Mouse (Mus musculus): ENCODE data around the gene Olfr1281. TPM values are rescaled to one million over a fixed set of nuclear protein-coding genes. Genes with fewer than 3 reads are reported as not detected.
"Not testable (repeated sequence)": the region's sequence is repeated elsewhere in the genome, so short reads cannot be mapped to it uniquely, and the experiment has no call there.

Gene Olfr1281
- not detected in 2 replicates for polyA plus RNA-seq (2011; ENCODE audit: insufficient read depth, insufficient read length, low replicate concordance, missing spikeins)

- Histone ChIP-seq H3K4me3 (replicated peaks; ENCODE audit: control insufficient read depth, low read depth, low read length) (no peak within 1 kb of the TSS), H3K4me1 (ENCODE audit: control insufficient read depth, insufficient read depth, low read length) (no peaks in the 10 kb centered on the region), H3K27ac (ENCODE audit: control insufficient read depth, insufficient read depth, low read depth, low read length, poor library complexity) (no peak within 1 kb of the TSS)
- no peak for TF ChIP-seq CTCF (IDR thresholded peaks at IDR 0.05; ENCODE audit: control insufficient read depth, insufficient read depth, low read length)
- no peak for TF ChIP-seq POLR2A (IDR thresholded peaks at IDR 0.05; ENCODE audit: borderline replicate concordance, control insufficient read depth, low read depth, low read length)
- WGBS: 57% methylated on average over 2 of the region's 2 CpGs
These were observed at the start of gene Olfr1281 for GRCm38 (mm10) chr2:111326220-111326619. Gene Olfr1281, plus strand, starts transcription at chr2:111326520.

GRCm38 (mm10) chr2:111289836-111290235 lies 36.5 kb upstream of the Olfr1281 start, which contains the start of gene Olfr1278:
Gene Olfr1278, plus strand, starts transcription at chr2:111290136.
- no peak within 1 kb of the TSS for H3K4me3 ChIP-seq (replicated peaks; ENCODE audit: control insufficient read depth, low read depth, low read length)
- TF ChIP-seq POLR2A (IDR thresholded peaks at IDR 0.05; ENCODE audit: borderline replicate concordance, control insufficient read depth, low read depth, low read length) (no peak), CTCF (IDR thresholded peaks at IDR 0.05; ENCODE audit: control insufficient read depth, insufficient read depth, low read length) (no peak)
- no peaks in the 10 kb centered on the region for H3K4me1 ChIP-seq (ENCODE audit: control insufficient read depth, insufficient read depth, low read length)
- no peak within 1 kb of the TSS for H3K27ac ChIP-seq (ENCODE audit: control insufficient read depth, insufficient read depth, low read depth, low read length, poor library complexity)

GRCm38 (mm10) chr2:111298541-111298940 lies 27.8 kb upstream of the Olfr1281 start:
- no peak overlapping the region for H3K27ac ChIP-seq (ENCODE audit: control insufficient read depth, insufficient read depth, low read depth, low read length, poor library complexity)
- no peaks in the 10 kb centered on the region for H3K4me1 ChIP-seq (ENCODE audit: control insufficient read depth, insufficient read depth, low read length)
- no peak overlapping the region for H3K4me3 ChIP-seq (replicated peaks; ENCODE audit: control insufficient read depth, low read depth, low read length)
- TF ChIP-seq CTCF (IDR thresholded peaks at IDR 0.05; ENCODE audit: control insufficient read depth, insufficient read depth, low read length) (no peak), POLR2A (IDR thresholded peaks at IDR 0.05; ENCODE audit: borderline replicate concordance, control insufficient read depth, low read depth, low read length) (no peak)

- Histone ChIP-seq H3K4me1 (ENCODE audit: control insufficient read depth, insufficient read depth, low read length) (no peaks in the 10 kb centered on the region), H3K27ac (ENCODE audit: control insufficient read depth, insufficient read depth, low read depth, low read length, poor library complexity) (no peak within 1 kb of the TSS), H3K4me3 (replicated peaks; ENCODE audit: control insufficient read depth, low read depth, low read length) (no peak within 1 kb of the TSS)
- no peak for TF ChIP-seq POLR2A (IDR thresholded peaks at IDR 0.05; ENCODE audit: borderline replicate concordance, control insufficient read depth, low read depth, low read length)
- TF ChIP-seq CTCF (IDR thresholded peaks at IDR 0.05; ENCODE audit: control insufficient read depth, insufficient read depth, low read length): no peak
These were observed 25.9 kb upstream of the Olfr1281 start, which contains the start of gene Olfr1279 for GRCm38 (mm10) chr2:111300374-111300773. Gene Olfr1279, plus strand, starts transcription at chr2:111300635.

GRCm38 (mm10) chr2:111313717-111314116 lies 12.6 kb upstream of the Olfr1281 start, which contains the start of gene Olfr1280:
Gene Olfr1280, plus strand, starts transcription at chr2:111314017.
- TF ChIP-seq CTCF (IDR thresholded peaks at IDR 0.05; ENCODE audit: control insufficient read depth, insufficient read depth, low read length): no peak
- no peak for TF ChIP-seq POLR2A (IDR thresholded peaks at IDR 0.05; ENCODE audit: borderline replicate concordance, control insufficient read depth, low read depth, low read length)

GRCm38 (mm10) chr2:111333721-111334120 lies 7.4 kb downstream of the Olfr1281 start:
- not testable (repeated sequence) for H3K27ac ChIP-seq (ENCODE audit: control insufficient read depth, insufficient read depth, low read depth, low read length, poor library complexity); H3K4me3 ChIP-seq (replicated peaks; ENCODE audit: control insufficient read depth, low read depth, low read length); H3K4me1 ChIP-seq (ENCODE audit: control insufficient read depth, insufficient read depth, low read length)
- 78% methylated on average over 5 of the region's 5 CpGs for WGBS

More at GRCm38 (mm10) chr2:111313717-111314116, 12.6 kb upstream of the Olfr1281 start, which contains the start of gene Olfr1280:
- Histone ChIP-seq H3K4me1 (ENCODE audit: control insufficient read depth, insufficient read depth, low read length) (no peaks in the 10 kb centered on the region), H3K27ac (ENCODE audit: control insufficient read depth, insufficient read depth, low read depth, low read length, poor library complexity) (no peak within 1 kb of the TSS), H3K4me3 (replicated peaks; ENCODE audit: control insufficient read depth, low read depth, low read length) (no peak within 1 kb of the TSS)

GRCm38 (mm10) chr2:111335976-111336375 lies 9.7 kb downstream of the Olfr1281 start, which contains the start of gene Olfr1282:
Gene Olfr1282, minus strand, starts transcription at chr2:111336076.
- Histone ChIP-seq H3K4me1 (ENCODE audit: control insufficient read depth, insufficient read depth, low read length) (no peaks in the 10 kb centered on the region), H3K4me3 (replicated peaks; ENCODE audit: control insufficient read depth, low read depth, low read length) (no peak within 1 kb of the TSS), H3K27ac (ENCODE audit: control insufficient read depth, insufficient read depth, low read depth, low read length, poor library complexity) (no peak within 1 kb of the TSS)
- TF ChIP-seq POLR2A (IDR thresholded peaks at IDR 0.05; ENCODE audit: borderline replicate concordance, control insufficient read depth, low read depth, low read length) (no peak), CTCF (IDR thresholded peaks at IDR 0.05; ENCODE audit: control insufficient read depth, insufficient read depth, low read length) (no peak)
- 65% methylated on average over 2 of the region's 2 CpGs for WGBS

- H3K27ac ChIP-seq (ENCODE audit: control insufficient read depth, insufficient read depth, low read depth, low read length, poor library complexity): no peak within 1 kb of the TSS
- H3K4me3 ChIP-seq (replicated peaks; ENCODE audit: control insufficient read depth, low read depth, low read length): no peak within 1 kb of the TSS
- TF ChIP-seq POLR2A (IDR thresholded peaks at IDR 0.05; ENCODE audit: borderline replicate concordance, control insufficient read depth, low read depth, low read length): no peak
- WGBS: 70% methylated on average over 2 of the region's 2 CpGs
- no peaks in the 10 kb centered on the region for H3K4me1 ChIP-seq (ENCODE audit: control insufficient read depth, insufficient read depth, low read length)
These were observed 40.2 kb downstream of the Olfr1281 start, which contains the start of gene Olfr1283 for GRCm38 (mm10) chr2:111366490-111366889. Gene Olfr1283, plus strand, starts transcription at chr2:111366790.

- Histone ChIP-seq H3K27ac (ENCODE audit: control insufficient read depth, insufficient read depth, low read depth, low read length, poor library complexity) (no peak within 1 kb of the TSS), H3K4me3 (replicated peaks; ENCODE audit: control insufficient read depth, low read depth, low read length) (no peak within 1 kb of the TSS), H3K4me1 (ENCODE audit: control insufficient read depth, insufficient read depth, low read length) (no peaks in the 10 kb centered on the region)
- WGBS: 81% methylated on average over 1 of the region's 1 CpGs
- no peak for TF ChIP-seq CTCF (IDR thresholded peaks at IDR 0.05; ENCODE audit: control insufficient read depth, insufficient read depth, low read length)
- no peak for TF ChIP-seq POLR2A (IDR thresholded peaks at IDR 0.05; ENCODE audit: borderline replicate concordance, control insufficient read depth, low read depth, low read length)
These were observed 48.9 kb downstream of the Olfr1281 start, which contains the start of gene Olfr1284 for GRCm38 (mm10) chr2:111375222-111375621. Gene Olfr1284, plus strand, starts transcription at chr2:111375522.

Other genes starting within 250 kb of the Olfr1281 start
- gene Gm13941, start 220.5 kb upstream of the Olfr1281 start, polyA plus RNA-seq (2011; ENCODE audit: insufficient read depth, insufficient read length, low replicate concordance, missing spikeins): not detected in 2 replicates
- not detected in 2 replicates for gene Gm15130, start 173.6 kb upstream of the Olfr1281 start, polyA plus RNA-seq (2011; ENCODE audit: insufficient read depth, insufficient read length, low replicate concordance, missing spikeins)
- not detected in 2 replicates for gene 4930430A15Rik, start 96.9 kb upstream of the Olfr1281 start, polyA plus RNA-seq (2011; ENCODE audit: insufficient read depth, insufficient read length, low replicate concordance, missing spikeins)
- gene Olfr1275, start 91.2 kb upstream of the Olfr1281 start, polyA plus RNA-seq (2011; ENCODE audit: insufficient read depth, insufficient read length, low replicate concordance, missing spikeins): not detected in 2 replicates
- gene Olfr1276, start 72.0 kb upstream of the Olfr1281 start, polyA plus RNA-seq (2011; ENCODE audit: insufficient read depth, insufficient read length, low replicate concordance, missing spikeins): not detected in 2 replicates
- gene Olfr1277, start 52.4 kb upstream of the Olfr1281 start, polyA plus RNA-seq (2011; ENCODE audit: insufficient read depth, insufficient read length, low replicate concordance, missing spikeins): not detected in 2 replicates
- gene Olfr1278, start 36.4 kb upstream of the Olfr1281 start, polyA plus RNA-seq (2011; ENCODE audit: insufficient read depth, insufficient read length, low replicate concordance, missing spikeins): not detected in 2 replicates
- not detected in 2 replicates for gene Olfr1279, start 25.9 kb upstream of the Olfr1281 start, polyA plus RNA-seq (2011; ENCODE audit: insufficient read depth, insufficient read length, low replicate concordance, missing spikeins)
- not detected in 2 replicates for gene Olfr1280, start 12.5 kb upstream of the Olfr1281 start, polyA plus RNA-seq (2011; ENCODE audit: insufficient read depth, insufficient read length, low replicate concordance, missing spikeins)
- gene Olfr1282, start 9.6 kb downstream of the Olfr1281 start, polyA plus RNA-seq (2011; ENCODE audit: insufficient read depth, insufficient read length, low replicate concordance, missing spikeins): not detected in 2 replicates
- not detected in 2 replicates for gene Olfr1283, start 40.3 kb downstream of the Olfr1281 start, polyA plus RNA-seq (2011; ENCODE audit: insufficient read depth, insufficient read length, low replicate concordance, missing spikeins)
- not detected in 2 replicates for gene Olfr1284, start 49.0 kb downstream of the Olfr1281 start, polyA plus RNA-seq (2011; ENCODE audit: insufficient read depth, insufficient read length, low replicate concordance, missing spikeins)
- gene Olfr1286, start 96.6 kb downstream of the Olfr1281 start, polyA plus RNA-seq (2011; ENCODE audit: insufficient read depth, insufficient read length, low replicate concordance, missing spikeins): not detected in 2 replicates
- not detected in 2 replicates for gene Olfr1287, start 122.6 kb downstream of the Olfr1281 start, polyA plus RNA-seq (2011; ENCODE audit: insufficient read depth, insufficient read length, low replicate concordance, missing spikeins)
- gene Olfr1288, start 147.6 kb downstream of the Olfr1281 start, polyA plus RNA-seq (2011; ENCODE audit: insufficient read depth, insufficient read length, low replicate concordance, missing spikeins): not detected in 2 replicates
- not detected in 2 replicates for gene Olfr1289, start 154.3 kb downstream of the Olfr1281 start, polyA plus RNA-seq (2011; ENCODE audit: insufficient read depth, insufficient read length, low replicate concordance, missing spikeins)
- not detected in 2 replicates for gene Olfr1290, start 167.3 kb downstream of the Olfr1281 start, polyA plus RNA-seq (2011; ENCODE audit: insufficient read depth, insufficient read length, low replicate concordance, missing spikeins)
- not detected in 2 replicates for gene Olfr1291-ps1, start 170.7 kb downstream of the Olfr1281 start, polyA plus RNA-seq (2011; ENCODE audit: insufficient read depth, insufficient read length, low replicate concordance, missing spikeins)
- 1.2 TPM in 1 of 2 replicates, not detected in the other for gene Olfr1293-ps, start 198.7 kb downstream of the Olfr1281 start, polyA plus RNA-seq (2011; ENCODE audit: insufficient read depth, insufficient read length, low replicate concordance, missing spikeins)
- gene Olfr1294, start 213.8 kb downstream of the Olfr1281 start, polyA plus RNA-seq (2011; ENCODE audit: insufficient read depth, insufficient read length, low replicate concordance, missing spikeins): not detected in 2 replicates
- not detected in 2 replicates for gene Olfr1295, start 243.2 kb downstream of the Olfr1281 start, polyA plus RNA-seq (2011; ENCODE audit: insufficient read depth, insufficient read length, low replicate concordance, missing spikeins)